Mouse (Mus musculus) spleen, postnatal 10 days (tissue): ENCODE data around the gene Krt31.

Experiments
- DNase-seq, 2 experiments: peaks; one replicate each; pipeline ENCODE4 v3.0.0; 2021 to 2022; ENCODE audit warnings: low spot score in 2 of 2

Krt31 gene

DNA sequence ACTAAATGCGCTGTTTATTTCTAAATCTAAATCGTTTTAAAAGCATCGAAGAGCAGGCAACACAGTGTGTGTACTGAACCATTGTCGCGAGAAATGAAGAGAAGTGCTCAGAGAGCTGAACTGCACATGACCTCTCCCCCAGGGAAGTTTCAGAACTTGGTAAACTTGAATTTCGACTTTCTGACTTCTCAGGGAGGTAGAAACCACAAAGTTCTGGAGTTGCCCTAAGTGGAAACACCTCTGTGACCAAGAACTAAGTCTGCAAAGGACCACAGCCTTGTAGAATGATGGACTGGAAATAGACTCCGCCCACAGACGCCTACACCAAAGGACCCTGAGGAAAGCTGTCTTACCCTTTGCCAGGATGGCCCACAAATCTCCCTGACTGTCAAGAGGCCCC, 44.4 kb downstream of the Krt31 start:
- DNase-seq = no peak

- DNase-seq = peak in 1 of 2 experiments; percentile 29
These were observed 45.5 kb downstream of the Krt31 start for GRCm38 (mm10) chr11:100004846-100005245.

DNA sequence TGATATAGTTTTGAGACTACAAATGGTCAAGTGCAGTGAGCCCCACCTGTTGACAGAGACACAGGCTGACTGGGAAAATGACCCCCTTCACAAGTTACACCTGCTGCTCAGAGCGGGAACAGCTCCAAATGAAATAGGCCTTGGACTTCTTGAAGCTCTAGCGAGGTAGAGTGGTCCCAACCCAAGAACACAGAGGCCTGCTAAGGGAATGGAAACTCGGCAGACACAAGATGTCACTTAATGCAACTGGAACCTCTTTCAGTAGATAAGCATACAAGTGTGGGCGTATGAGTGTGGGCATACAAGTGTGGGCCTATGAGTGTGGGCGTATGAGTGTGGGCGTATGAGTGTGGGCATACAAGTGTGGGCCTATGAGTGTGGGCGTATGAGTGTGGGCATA, 51.3 kb downstream of the Krt31 start:
- no peak for DNase-seq
